Mouse (Mus musculus) liver, embryonic 14.5 days (tissue): ENCODE results near the gene Meiob. TPM values are rescaled to one million over a fixed set of nuclear protein-coding genes. Genes with fewer than 3 reads are reported as not detected.

ENCODE experiments used
- ATAC-seq: fragments of 200-750 bp; cut with Nextera tagmentation; 2 replicates; pipeline ENCODE4 v1.8.0; 2017; ENCODE audit warnings: moderate number of reproducible peaks, mild to moderate bottlenecking, moderate library complexity; ENCODE audit not compliant: insufficient read depth
- DNase-seq, 3 experiments: peaks; one replicate each; pipeline ENCODE4 v3.0.0-alpha.2; 2012 to 2013; ENCODE audit warnings: low read depth in 3 of 3, low spot score in 3 of 3
- H3K27ac ChIP-seq: fragments of 300-500 bp; sonication (generic); 2 replicates; pipeline ENCODE4 v1.5.1; 2014; ENCODE audit warnings: moderate library complexity, mild to moderate bottlenecking, control low read depth, inconsistent platforms
- H3K27me3 ChIP-seq: fragments of 300-500 bp; sonication (generic); 2 replicates; pipeline ENCODE4 v1.6.1; 2014; ENCODE audit warnings: mild to moderate bottlenecking, low read length, moderate library complexity; ENCODE audit not compliant: control insufficient read depth, insufficient read depth
- H3K36me3 ChIP-seq: fragments of 300-500 bp; sonication (generic); replicated peaks from 2 replicates; pipeline ENCODE4 v1.6.1; 2014; ENCODE audit warnings: low read depth; ENCODE audit not compliant: control insufficient read depth, insufficient read depth
- H3K4me1 ChIP-seq, 2 experiments: fragments of 200-500 bp in 1 of 2; fragments of 300-500 bp in 1 of 2; sonication (generic) in 1 of 2; replicated peaks; 2 replicates each; pipeline ENCODE4 v1.6.1; 2012 to 2014; ENCODE audit warnings: antibody characterized with exemption in 1 of 2, inconsistent platforms in 1 of 2, low read length in 1 of 2; ENCODE audit not compliant: control insufficient read depth in 2 of 2, insufficient read depth in 2 of 2
- H3K4me2 ChIP-seq: fragments of 300-500 bp; sonication (generic); 2 replicates; pipeline ENCODE4 v1.6.1; 2014; ENCODE audit warnings: low read depth, mild to moderate bottlenecking, control low read depth, moderate library complexity
- H3K4me3 ChIP-seq, 2 experiments: fragments of 200-500 bp in 1 of 2; fragments of 300-500 bp in 1 of 2; sonication (generic) in 1 of 2; 2 replicates each; pipeline ENCODE4 v1.5.1; 2012 to 2014; ENCODE audit warnings: low read depth in 2 of 2, low read length in 2 of 2, mild to moderate bottlenecking in 2 of 2, control low read depth in 1 of 2, inconsistent platforms in 1 of 2, moderate library complexity in 1 of 2; ENCODE audit not compliant: insufficient read depth in 1 of 2
- H3K9ac ChIP-seq: fragments of 300-500 bp; sonication (generic); replicated peaks from 2 replicates; pipeline ENCODE4 v1.6.1; 2014; ENCODE audit warnings: mild to moderate bottlenecking, control low read depth, moderate library complexity
- H3K9me3 ChIP-seq: fragments of 300-500 bp; sonication (generic); 2 replicates; pipeline ENCODE4 v1.6.1; 2016; ENCODE audit warnings: low read length, mixed read lengths; ENCODE audit not compliant: control insufficient read depth
- CTCF ChIP-seq: IDR thresholded peaks from 2 replicates; pipeline ENCODE4 v1.5.1; 2016; ENCODE audit warnings: antibody characterized with exemption, low read depth, control low read depth
- EP300 ChIP-seq: IDR thresholded peaks from 2 replicates; pipeline ENCODE4 v1.6.1; 2016; ENCODE audit warnings: antibody characterized with exemption, low read depth
- WGBS: fragments of 180-500 bp; shearing (Covaris S2); extraction: QIAGEN DNeasy Blood & Tissue Kit; methylation state at CpG from one replicate; pipeline ENCODE4 v1.1.7; 2014; ENCODE audit not compliant: insufficient replicate concordance; 5-methylcytosine and 5-hydroxymethylcytosine counted together
- polyA plus RNA-seq, 2 experiments: library from polyadenylated mRNA; depleted of rRNA in 1 of 2; stranded (reverse) in 1 of 2; unstranded in 1 of 2; fragments of >200 nt; fragmentation: Nextera tagmentation in 1 of 2; extraction: Ambion mirVana in 1 of 2; gene quantifications; 2 replicates each; pipeline versions ENCODE4 v1.2.1 to v1.2.3; 2012 to 2014

Gene Meiob
- polyA plus RNA-seq, 2 experiments = 0.65 to 0.90 TPM

- Histone ChIP-seq H3K27ac (no peak overlapping the region), H3K9me3 (no peaks in the 10 kb centered on the region), H3K9ac (no peak overlapping the region), H3K4me3 (no peak overlapping the region), H3K36me3 (no peaks in the 10 kb centered on the region), H3K4me1 (no peaks in the 10 kb centered on the region), H3K27me3 (no peaks in the 10 kb centered on the region; the same call in 1 of the 2 replicates), H3K4me2 (no peak overlapping the region)
- DNase-seq = no peak
- WGBS = 53% methylated on average over 4 of the region's 4 CpGs
- ATAC-seq = no peak
- TF ChIP-seq CTCF (peak; percentile 90), EP300 (no peak)
Measured at GRCm38 (mm10) chr17:24841133-24841532, 37.0 kb downstream of the Meiob start.

GRCm38 (mm10) chr17:24842631-24843030 lies 38.5 kb downstream of the Meiob start:
- no peaks in the 10 kb centered on the region for H3K9me3 ChIP-seq
- peak; percentile 53; the same call in 1 of the 2 replicates for ATAC-seq
- no peak overlapping the region; the same call in 1 of the 2 replicates for H3K9ac ChIP-seq
- TF ChIP-seq EP300 (no peak), CTCF (peak; percentile 75)
- peaks cover 7 to 8% of the 10 kb centered on the region in 2 experiments for H3K4me1 ChIP-seq
- 46% methylated on average over 2 of the region's 2 CpGs for WGBS
- no peak overlapping the region for H3K4me2 ChIP-seq
- H3K4me3 ChIP-seq = no peak overlapping the region
- DNase-seq = no peak
- H3K36me3 ChIP-seq = no peaks in the 10 kb centered on the region; the same call in 1 of the 2 replicates
- no peak overlapping the region for H3K27ac ChIP-seq
- no peaks in the 10 kb centered on the region; the same call in 1 of the 2 replicates for H3K27me3 ChIP-seq

GRCm38 (mm10) chr17:24844525-24844924 lies 40.4 kb downstream of the Meiob start:
- TF ChIP-seq CTCF (no peak), EP300 (no peak)
- Histone ChIP-seq H3K27me3 (no peaks in the 10 kb centered on the region; the same call in 1 of the 2 replicates), H3K36me3 (no peaks in the 10 kb centered on the region; the same call in 1 of the 2 replicates), H3K4me3 (no peak overlapping the region), H3K27ac (no peak overlapping the region), H3K9me3 (no peaks in the 10 kb centered on the region), H3K9ac (no peak overlapping the region), H3K4me2 (no peak overlapping the region), H3K4me1 (peaks cover 9 to 11% of the 10 kb centered on the region in 2 experiments)
- no peak for ATAC-seq
- WGBS = 57% methylated on average over 9 of the region's 9 CpGs
- DNase-seq = no peak

GRCm38 (mm10) chr17:24847386-24847785 lies 43.3 kb downstream of the Meiob start:
- 86% methylated on average over 1 of the region's 1 CpGs for WGBS
- peak overlapping the region; percentile 1 to 41; a peak in 3 of 4 replicates for H3K4me3 ChIP-seq
- H3K4me2 ChIP-seq = peak overlapping the region; percentile 89
- peaks cover 18 to 21% of the 10 kb centered on the region in 2 experiments for H3K4me1 ChIP-seq
- TF ChIP-seq EP300 (no peak), CTCF (no peak)
- no peaks in the 10 kb centered on the region for H3K27me3 ChIP-seq
- H3K27ac ChIP-seq = peak overlapping the region; percentile 69
- H3K9ac ChIP-seq = peak overlapping the region; percentile 35
- DNase-seq = no peak
- no peaks in the 10 kb centered on the region; the same call in 1 of the 2 replicates for H3K36me3 ChIP-seq
- no peaks in the 10 kb centered on the region for H3K9me3 ChIP-seq
- no peak for ATAC-seq

GRCm38 (mm10) chr17:24848600-24849031 lies 44.5 kb downstream of the Meiob start:
- peak; percentile 71 to 79 (median 77) for DNase-seq
- peaks cover 7% of the 10 kb centered on the region for H3K36me3 ChIP-seq
- peak overlapping the region; percentile 89 for H3K4me2 ChIP-seq
- H3K9me3 ChIP-seq = no peaks in the 10 kb centered on the region
- peak overlapping the region; percentile 71 to 83 for H3K4me3 ChIP-seq
- H3K27ac ChIP-seq = peak overlapping the region; percentile 92
- H3K4me1 ChIP-seq = peaks cover 18 to 21% of the 10 kb centered on the region in 2 experiments
- TF ChIP-seq EP300 = peak; percentile 66
- TF ChIP-seq CTCF = peak; percentile 36; the same call in 1 of the 2 replicates
- H3K9ac ChIP-seq = peak overlapping the region; percentile 86
- peak; percentile 50 for ATAC-seq
- H3K27me3 ChIP-seq = no peaks in the 10 kb centered on the region
